ENCODE assay signal across 8 mouse cellular contexts in genomic region chr6:122804418-122804817, GRCm38 (mm10). TPM values are rescaled to one million over a fixed set of nuclear protein-coding genes. Genes with fewer than 3 reads are reported as not detected.
DNase-seq lines count a peak whose midpoint lies in the region; ATAC-seq and TF ChIP-seq lines count a peak whose summit lies in the region.

No protein-coding gene starts in this region.

- peaks cover 10% of the 10 kb centered on the region for H3K27me3 ChIP-seq in midbrain, embryonic 11.5 days (ENCODE audit: control insufficient read depth, insufficient read depth, low read length)
- peaks cover 11% of the 10 kb centered on the region for H3K27me3 ChIP-seq in midbrain, embryonic 16.5 days (ENCODE audit: control insufficient read depth, insufficient read depth, low read depth, low read length)
- H3K27me3 ChIP-seq in embryonic facial prominence, embryonic 14.5 days (replicated peaks; ENCODE audit: control insufficient read depth, insufficient read depth, low read length): no peaks in the 10 kb centered on the region
- H3K27me3 ChIP-seq in hindbrain, postnatal 0 days (ENCODE audit: insufficient read depth, low read length): no peaks in the 10 kb centered on the region
- no peaks in the 10 kb centered on the region for H3K27me3 ChIP-seq in testis, adult 2 months (ENCODE audit: control insufficient read depth, insufficient read depth, low read length)

- WGBS in midbrain, embryonic 11.5 days: 33% methylated on average over 5 of the region's 5 CpGs
- WGBS in midbrain, embryonic 16.5 days: 34% methylated on average over 5 of the region's 5 CpGs
- 3% methylated on average over 5 of the region's 5 CpGs for WGBS in bone marrow, adult 2 months
- WGBS in embryonic facial prominence, embryonic 14.5 days: 37% methylated on average over 5 of the region's 5 CpGs
- WGBS in hindbrain, postnatal 0 days: 34% methylated on average over 5 of the region's 5 CpGs

- no peak overlapping the region for H3K27ac ChIP-seq in midbrain, embryonic 11.5 days (ENCODE audit: low read depth, low read length)
- no peak overlapping the region for H3K27ac ChIP-seq in midbrain, embryonic 16.5 days (ENCODE audit: low read length)
- H3K27ac ChIP-seq in bone marrow, adult 2 months (ENCODE audit: control insufficient read depth, insufficient read depth, low read depth, low read length, poor library complexity): no peak overlapping the region
- H3K27ac ChIP-seq in embryonic facial prominence, embryonic 14.5 days (replicated peaks; ENCODE audit: low read depth, low read length): no peak overlapping the region
- H3K27ac ChIP-seq in hindbrain, postnatal 0 days: no peak overlapping the region
- H3K27ac ChIP-seq in testis, adult 2 months (ENCODE audit: control insufficient read depth, insufficient read depth, low read depth, low read length): no peak overlapping the region

- intact Hi-C loops in left cerebral cortex, postnatal 4 days (cut with DNase I): no loop called here

- H3K9ac ChIP-seq in midbrain, embryonic 11.5 days (ENCODE audit: low read length): no peak overlapping the region
- H3K9ac ChIP-seq in midbrain, embryonic 16.5 days (ENCODE audit: low read depth, low read length): no peak overlapping the region
- no peak overlapping the region for H3K9ac ChIP-seq in embryonic facial prominence, embryonic 14.5 days (ENCODE audit: low read depth, low read length)
- no peak overlapping the region for H3K9ac ChIP-seq in hindbrain, postnatal 0 days (replicated peaks; ENCODE audit: low read length)

- peak; percentile 55 for TF ChIP-seq CTCF in bone marrow, adult 2 months (IDR thresholded peaks at IDR 0.05; ENCODE audit: control insufficient read depth, insufficient read depth, low read length)
- TF ChIP-seq CTCF in hindbrain, postnatal 0 days (IDR thresholded peaks at IDR 0.05; ENCODE audit: low read depth): peak; percentile 83
- TF ChIP-seq CTCF in testis, adult 2 months (IDR thresholded peaks at IDR 0.05; ENCODE audit: control insufficient read depth, insufficient read depth, insufficient replicate concordance, low read depth, low read length): peak; percentile 43; the same call in 1 of the 2 replicates

- H3K36me3 ChIP-seq in midbrain, embryonic 11.5 days (ENCODE audit: control insufficient read depth, insufficient read depth, low read length): no peaks in the 10 kb centered on the region
- H3K36me3 ChIP-seq in midbrain, embryonic 16.5 days (ENCODE audit: control insufficient read depth, insufficient read depth, low read length): no peaks in the 10 kb centered on the region
- no peaks in the 10 kb centered on the region for H3K36me3 ChIP-seq in embryonic facial prominence, embryonic 14.5 days (ENCODE audit: control insufficient read depth, insufficient read depth, low read length)
- no peaks in the 10 kb centered on the region for H3K36me3 ChIP-seq in hindbrain, postnatal 0 days (ENCODE audit: insufficient read depth, low read length)
- H3K36me3 ChIP-seq in testis, adult 2 months (ENCODE audit: control insufficient read depth, insufficient read depth, low read length): no peaks in the 10 kb centered on the region

- no peaks in the 10 kb centered on the region for H3K9me3 ChIP-seq in midbrain, embryonic 11.5 days (ENCODE audit: control insufficient read depth, low read length)
- no peaks in the 10 kb centered on the region for H3K9me3 ChIP-seq in midbrain, embryonic 16.5 days (replicated peaks; ENCODE audit: control insufficient read depth, low read length, poor library complexity, severe bottlenecking)
- H3K9me3 ChIP-seq in embryonic facial prominence, embryonic 14.5 days (ENCODE audit: control insufficient read depth, low read length): no peaks in the 10 kb centered on the region
- H3K9me3 ChIP-seq in hindbrain, postnatal 0 days (ENCODE audit: low read length): no peaks in the 10 kb centered on the region

- no peak for ATAC-seq in midbrain, embryonic 11.5 days (ENCODE audit: low FRiP score)
- ATAC-seq in midbrain, embryonic 16.5 days: no peak
- ATAC-seq in embryonic facial prominence, embryonic 14.5 days (ENCODE audit: low read depth): no peak
- no peak for ATAC-seq in hindbrain, postnatal 0 days
- peak; percentile 82 for ATAC-seq in monocyte, adult 5-6 weeks (replicated peaks; ENCODE audit: insufficient number of reproducible peaks, low FRiP score, low TSS enrichment, poor library complexity, severe bottlenecking)

- H3K4me2 ChIP-seq in midbrain, embryonic 11.5 days: no peak overlapping the region
- H3K4me2 ChIP-seq in midbrain, embryonic 16.5 days (ENCODE audit: low read length): no peak overlapping the region
- H3K4me2 ChIP-seq in embryonic facial prominence, embryonic 14.5 days (ENCODE audit: low read depth, low read length): no peak overlapping the region
- no peak overlapping the region for H3K4me2 ChIP-seq in hindbrain, postnatal 0 days (ENCODE audit: low read depth, low read length)

- no peak for TF ChIP-seq POLR2A in bone marrow, adult 2 months (IDR thresholded peaks at IDR 0.05; ENCODE audit: borderline replicate concordance, control insufficient read depth, low read depth, low read length)
- TF ChIP-seq POLR2A in testis, adult 2 months (IDR thresholded peaks at IDR 0.05; ENCODE audit: control insufficient read depth, low read depth, low read length): no peak

- H3K4me3 ChIP-seq in midbrain, embryonic 11.5 days (ENCODE audit: low read depth, low read length): no peak overlapping the region
- no peak overlapping the region for H3K4me3 ChIP-seq in midbrain, embryonic 16.5 days (ENCODE audit: low read depth, low read length)
- no peak overlapping the region for H3K4me3 ChIP-seq in bone marrow, adult 2 months (replicated peaks; ENCODE audit: control insufficient read depth, low read depth, low read length)
- no peak overlapping the region for H3K4me3 ChIP-seq in embryonic facial prominence, embryonic 14.5 days (ENCODE audit: low read depth, low read length)
- H3K4me3 ChIP-seq in hindbrain, postnatal 0 days (ENCODE audit: low read length): no peak overlapping the region
- no peak overlapping the region for H3K4me3 ChIP-seq in testis, adult 2 months (ENCODE audit: control insufficient read depth, low read depth, low read length)

- peak; percentile 97 for DNase-seq in midbrain, embryonic 11.5 days (ENCODE audit: low spot score, missing footprints)
- peak; percentile 58 for DNase-seq in embryonic facial prominence, embryonic 14.5 days (ENCODE audit: low spot score)
- DNase-seq in hindbrain, postnatal 0 days (ENCODE audit: low spot score): peak; percentile 81
- DNase-seq in left cerebral cortex, postnatal 4 days: peak; percentile 73

- peaks cover 6% of the 10 kb centered on the region; the same call in 1 of the 2 replicates for H3K4me1 ChIP-seq in midbrain, embryonic 11.5 days (ENCODE audit: control insufficient read depth, insufficient read depth, low read length)
- H3K4me1 ChIP-seq in midbrain, embryonic 16.5 days (ENCODE audit: control insufficient read depth, insufficient read depth, low read length): no peaks in the 10 kb centered on the region
- H3K4me1 ChIP-seq in bone marrow, adult 2 months (ENCODE audit: control insufficient read depth, insufficient read depth, low read length): no peaks in the 10 kb centered on the region; the same call in 1 of the 2 replicates
- H3K4me1 ChIP-seq in embryonic facial prominence, embryonic 14.5 days (ENCODE audit: control insufficient read depth, insufficient read depth, low read length): no peaks in the 10 kb centered on the region
- no peaks in the 10 kb centered on the region for H3K4me1 ChIP-seq in hindbrain, postnatal 0 days (ENCODE audit: insufficient read depth, low read length)
- H3K4me1 ChIP-seq in testis, adult 2 months (ENCODE audit: control insufficient read depth, insufficient read depth, low read length): peaks cover 4% of the 10 kb centered on the region

RNA-seq across cellular contexts. Expression of gene Slc2a3, which starts 3.0 kb away (rescaled TPM):
- 24.4 and 25.5 TPM in 2 replicates for polyA plus RNA-seq in midbrain, embryonic 11.5 days (2014; fragmentation: Nextera tagmentation; extraction: Ambion mirVana)
- 44.3 and 52.5 TPM in 2 replicates for polyA plus RNA-seq in midbrain, embryonic 16.5 days (2015; fragmentation: Nextera tagmentation; extraction: Ambion mirVana)
- 45.2 and 88.2 TPM in 2 replicates for polyA plus RNA-seq in bone marrow, adult 2 months (2011; ENCODE audit: insufficient read depth, insufficient read length, low replicate concordance, missing spikeins)
- polyA plus RNA-seq in embryonic facial prominence, embryonic 14.5 days (2014; fragmentation: Nextera tagmentation; extraction: Ambion mirVana): 23.9 and 32.0 TPM in 2 replicates
- 108 and 129 TPM in 2 replicates for total RNA-seq in hindbrain, postnatal 0 days (2014; rRNA removed)
- 48.9 and 49.7 TPM in 2 replicates for polyA plus RNA-seq in hindbrain, postnatal 0 days (2015; fragmentation: Nextera tagmentation; extraction: Ambion mirVana)
- 10 to 100 TPM; 62.9 to 73.9 TPM for total RNA-seq in left cerebral cortex, postnatal 4 days (2021)
- 57.5 to 73.6 TPM (median 60.1 TPM) in 3 replicates for total RNA-seq in monocyte, adult 5-6 weeks (2017)
- polyA plus RNA-seq in testis, adult 2 months (2012; rRNA removed): 703 and 947 TPM in 2 replicates

RNA-seq across cellular contexts. Expression of gene Foxj2, which starts 15.3 kb away (rescaled TPM):
- polyA plus RNA-seq in midbrain, embryonic 11.5 days (2014; fragmentation: Nextera tagmentation; extraction: Ambion mirVana): 3.0 and 3.6 TPM in 2 replicates
- 8.4 and 9.4 TPM in 2 replicates for polyA plus RNA-seq in midbrain, embryonic 16.5 days (2015; fragmentation: Nextera tagmentation; extraction: Ambion mirVana)
- 9.6 and 18.0 TPM in 2 replicates for polyA plus RNA-seq in bone marrow, adult 2 months (2011; ENCODE audit: insufficient read depth, insufficient read length, low replicate concordance, missing spikeins)
- 9.0 and 9.7 TPM in 2 replicates for polyA plus RNA-seq in embryonic facial prominence, embryonic 14.5 days (2014; fragmentation: Nextera tagmentation; extraction: Ambion mirVana)
- 20.1 and 32.5 TPM in 2 replicates for total RNA-seq in hindbrain, postnatal 0 days (2014; rRNA removed)
- polyA plus RNA-seq in hindbrain, postnatal 0 days (2015; fragmentation: Nextera tagmentation; extraction: Ambion mirVana): 5.9 and 6.9 TPM in 2 replicates
- total RNA-seq in left cerebral cortex, postnatal 4 days (2021): 10 to 100 TPM; 29.4 to 32.7 TPM
- total RNA-seq in monocyte, adult 5-6 weeks (2017): 17.1 to 28.8 TPM (median 25.1 TPM) in 3 replicates
- 3.0 and 3.7 TPM in 2 replicates for polyA plus RNA-seq in testis, adult 2 months (2012; rRNA removed)

RNA-seq across cellular contexts. Expression of gene C3ar1, which starts 51.5 kb away (rescaled TPM):
- 2.0 and 2.4 TPM in 2 replicates for polyA plus RNA-seq in midbrain, embryonic 11.5 days (2014; fragmentation: Nextera tagmentation; extraction: Ambion mirVana)
- polyA plus RNA-seq in midbrain, embryonic 16.5 days (2015; fragmentation: Nextera tagmentation; extraction: Ambion mirVana): 1.1 and 1.4 TPM in 2 replicates
- polyA plus RNA-seq in bone marrow, adult 2 months (2011; ENCODE audit: insufficient read depth, insufficient read length, low replicate concordance, missing spikeins): 0.31 and 0.35 TPM in 2 replicates
- 4.8 and 5.1 TPM in 2 replicates for polyA plus RNA-seq in embryonic facial prominence, embryonic 14.5 days (2014; fragmentation: Nextera tagmentation; extraction: Ambion mirVana)
- 1.3 and 2.2 TPM in 2 replicates for total RNA-seq in hindbrain, postnatal 0 days (2014; rRNA removed)
- polyA plus RNA-seq in hindbrain, postnatal 0 days (2015; fragmentation: Nextera tagmentation; extraction: Ambion mirVana): 1.4 and 1.5 TPM in 2 replicates
- 1 to 10 TPM; 1.0 to 1.1 TPM for total RNA-seq in left cerebral cortex, postnatal 4 days (2021)
- 1.8 to 13.4 TPM (median 9.7 TPM) in 3 replicates for total RNA-seq in monocyte, adult 5-6 weeks (2017)
- 0.60 and 0.67 TPM in 2 replicates for polyA plus RNA-seq in testis, adult 2 months (2012; rRNA removed)
